Comparison of ENCODE assay signal across 8 mouse cellular contexts in genomic region chr7:127364166-127364565, GRCm38 (mm10). TPM values are rescaled to one million over a fixed set of nuclear protein-coding genes. Genes with fewer than 3 reads are reported as not detected.
A peak's percentile ranks its signal among the peaks of the same experiment; 100 is the strongest.
DNase-seq lines count a peak whose midpoint lies in the region; ATAC-seq and TF ChIP-seq lines count a peak whose summit lies in the region.

No protein-coding gene starts in this region.

- DNase-seq in lung, adult 2 months: no peak
- no peak for DNase-seq in lung, postnatal 14 days
- DNase-seq in limb, embryonic 10.5 days (ENCODE audit: low spot score): no peak
- no peak for DNase-seq in left cerebral cortex, postnatal 4 days
- DNase-seq in right cerebral cortex, postnatal 25 days: no peak

- 64% methylated on average over 4 of the region's 4 CpGs for WGBS in lung, adult 2 months
- WGBS in forebrain, embryonic 12.5 days: 44% methylated on average over 4 of the region's 4 CpGs
- 64% methylated on average over 4 of the region's 4 CpGs for WGBS in limb, embryonic 10.5 days
- WGBS in small intestine, adult 2 months: 59% methylated on average over 4 of the region's 4 CpGs

- H3K27me3 ChIP-seq in forebrain, embryonic 12.5 days: peaks cover 30% of the 10 kb centered on the region
- peaks cover 52% of the 10 kb centered on the region for H3K27me3 ChIP-seq in limb, embryonic 10.5 days (ENCODE audit: low read depth, poor library complexity, severe bottlenecking)
- no peaks in the 10 kb centered on the region for H3K27me3 ChIP-seq in small intestine, adult 2 months (ENCODE audit: control insufficient read depth, insufficient read depth, low read length)

- 0 out of 2 replicates have a peak overlapping the region, but pooled peaks have one; percentile 58 for H3K9ac ChIP-seq in forebrain, embryonic 12.5 days

- intact Hi-C loops in left cerebral cortex, postnatal 4 days (cut with DNase I): loop anchor here (5.0 to 10.0 kb wide), 2 partner anchors 111 to 133 kb away; partner anchors contain the start of gene Fbrs

- TF ChIP-seq POLR2A in lung, adult 2 months (IDR thresholded peaks at IDR 0.05; ENCODE audit: borderline replicate concordance, extremely low read depth, low read depth, low read length): no peak
- TF ChIP-seq POLR2A in small intestine, adult 2 months (IDR thresholded peaks at IDR 0.05; ENCODE audit: low read depth, low read length): no peak

- no peak overlapping the region for H3K27ac ChIP-seq in forebrain, embryonic 12.5 days
- no peak overlapping the region for H3K27ac ChIP-seq in limb, embryonic 10.5 days
- H3K27ac ChIP-seq in small intestine, adult 2 months (ENCODE audit: insufficient read depth, low read depth, low read length): peak overlapping the region; percentile 82

- peak overlapping the region; percentile 70 for H3K4me2 ChIP-seq in forebrain, embryonic 12.5 days

- H3K4me1 ChIP-seq in lung, adult 2 months (ENCODE audit: control insufficient read depth, insufficient read depth, low read length): no peaks in the 10 kb centered on the region; the same call in 1 of the 2 replicates
- peaks cover 14% of the 10 kb centered on the region for H3K4me1 ChIP-seq in forebrain, embryonic 12.5 days
- H3K4me1 ChIP-seq in limb, embryonic 10.5 days: peaks cover 10% of the 10 kb centered on the region
- peaks cover 23% of the 10 kb centered on the region for H3K4me1 ChIP-seq in small intestine, adult 2 months (ENCODE audit: control insufficient read depth, insufficient read depth, insufficient read length, low read length)

- peak overlapping the region; percentile 43 for H3K4me3 ChIP-seq in lung, adult 2 months (replicated peaks; ENCODE audit: extremely low read depth, low read depth, low read length)
- peak overlapping the region; percentile 38 for H3K4me3 ChIP-seq in forebrain, embryonic 12.5 days (replicated peaks)
- H3K4me3 ChIP-seq in limb, embryonic 10.5 days: peak overlapping the region; percentile 58
- peak overlapping the region; percentile 73; the same call in 1 of the 2 replicates for H3K4me3 ChIP-seq in small intestine, adult 2 months (ENCODE audit: low read depth, low read length)

- ATAC-seq in forebrain, embryonic 12.5 days (ENCODE audit: low FRiP score): no peak
- ATAC-seq in monocyte, adult 5-6 weeks (replicated peaks; ENCODE audit: insufficient number of reproducible peaks, low FRiP score, low TSS enrichment, poor library complexity, severe bottlenecking): no peak

- TF ChIP-seq CTCF in lung, adult 2 months (IDR thresholded peaks at IDR 0.05; ENCODE audit: insufficient read depth, low read length): no peak
- no peak for TF ChIP-seq CTCF in small intestine, adult 2 months (IDR thresholded peaks at IDR 0.05; ENCODE audit: extremely low read depth, insufficient read length, insufficient replicate concordance, low read depth, low read length)

- H3K36me3 ChIP-seq in forebrain, embryonic 12.5 days (replicated peaks): no peaks in the 10 kb centered on the region
- H3K36me3 ChIP-seq in limb, embryonic 10.5 days: no peaks in the 10 kb centered on the region
- H3K36me3 ChIP-seq in small intestine, adult 2 months (ENCODE audit: control insufficient read depth, insufficient read depth, low read length): no peaks in the 10 kb centered on the region

- no peaks in the 10 kb centered on the region for H3K9me3 ChIP-seq in forebrain, embryonic 12.5 days
- H3K9me3 ChIP-seq in limb, embryonic 10.5 days (replicated peaks): no peaks in the 10 kb centered on the region

RNA-seq across cellular contexts. Expression of gene Zfp747, which starts 11.7 kb away (rescaled TPM):
- polyA plus RNA-seq in lung, adult 2 months (2012; rRNA removed): 10.9 TPM in 2 replicates
- polyA plus RNA-seq in forebrain, embryonic 12.5 days (2016; fragmentation: Nextera tagmentation; extraction: Ambion mirVana): 6.9 and 9.1 TPM in 2 replicates
- polyA plus RNA-seq in limb, embryonic 10.5 days (2016; fragmentation: Nextera tagmentation; extraction: Ambion mirVana): 7.9 and 9.5 TPM in 2 replicates
- 15.0 and 35.5 TPM in 2 replicates for polyA plus RNA-seq in small intestine, adult 2 months (2012; rRNA removed)
- total RNA-seq in monocyte, adult 5-6 weeks (2017): 5.8 to 16.3 TPM (median 10.1 TPM) in 3 replicates
- 1 to 10 TPM; 7.9 to 8.9 TPM for total RNA-seq in left cerebral cortex, postnatal 4 days (2021)

RNA-seq across cellular contexts. Expression of gene Zfp768, which starts 18.8 kb away (rescaled TPM):
- 31.7 and 35.5 TPM in 2 replicates for polyA plus RNA-seq in lung, adult 2 months (2012; rRNA removed)
- polyA plus RNA-seq in forebrain, embryonic 12.5 days (2016; fragmentation: Nextera tagmentation; extraction: Ambion mirVana): 16.3 and 18.4 TPM in 2 replicates
- 23.1 and 23.8 TPM in 2 replicates for polyA plus RNA-seq in limb, embryonic 10.5 days (2016; fragmentation: Nextera tagmentation; extraction: Ambion mirVana)
- 27.3 and 47.4 TPM in 2 replicates for polyA plus RNA-seq in small intestine, adult 2 months (2012; rRNA removed)
- total RNA-seq in monocyte, adult 5-6 weeks (2017): 1.8 to 3.4 TPM (median 2.9 TPM) in 3 replicates
- 10 to 100 TPM; 20.3 to 22.0 TPM for total RNA-seq in left cerebral cortex, postnatal 4 days (2021)

RNA-seq across cellular contexts. Expression of gene 9130019O22Rik, which starts 22.8 kb away (rescaled TPM):
- 4.1 and 5.1 TPM in 2 replicates for polyA plus RNA-seq in lung, adult 2 months (2012; rRNA removed)
- polyA plus RNA-seq in forebrain, embryonic 12.5 days (2016; fragmentation: Nextera tagmentation; extraction: Ambion mirVana): 5.2 and 5.6 TPM in 2 replicates
- polyA plus RNA-seq in limb, embryonic 10.5 days (2016; fragmentation: Nextera tagmentation; extraction: Ambion mirVana): 5.2 and 7.2 TPM in 2 replicates
- 4.5 and 7.3 TPM in 2 replicates for polyA plus RNA-seq in small intestine, adult 2 months (2012; rRNA removed)
- total RNA-seq in monocyte, adult 5-6 weeks (2017): 0.95 to 4.5 TPM (median 2.6 TPM) in 3 replicates
- total RNA-seq in left cerebral cortex, postnatal 4 days (2021): 1 to 10 TPM; 2.8 to 3.0 TPM

RNA-seq across cellular contexts. Expression of gene E430018J23Rik, which starts 29.3 kb away (rescaled TPM):
- polyA plus RNA-seq in lung, adult 2 months (2012; rRNA removed): 7.6 TPM in 2 replicates
- 5.2 and 5.5 TPM in 2 replicates for polyA plus RNA-seq in forebrain, embryonic 12.5 days (2016; fragmentation: Nextera tagmentation; extraction: Ambion mirVana)
- 5.7 and 7.0 TPM in 2 replicates for polyA plus RNA-seq in limb, embryonic 10.5 days (2016; fragmentation: Nextera tagmentation; extraction: Ambion mirVana)
- polyA plus RNA-seq in small intestine, adult 2 months (2012; rRNA removed): 6.5 and 12.8 TPM in 2 replicates
- total RNA-seq in monocyte, adult 5-6 weeks (2017): 2.1 to 2.3 TPM (median 2.2 TPM) in 3 replicates
- total RNA-seq in left cerebral cortex, postnatal 4 days (2021): 1 to 10 TPM; 4.6 to 7.6 TPM

RNA-seq across cellular contexts. Expression of gene Zfp764, which starts 42.5 kb away (rescaled TPM):
- polyA plus RNA-seq in lung, adult 2 months (2012; rRNA removed): 7.5 and 8.5 TPM in 2 replicates
- 5.3 and 6.4 TPM in 2 replicates for polyA plus RNA-seq in forebrain, embryonic 12.5 days (2016; fragmentation: Nextera tagmentation; extraction: Ambion mirVana)
- polyA plus RNA-seq in limb, embryonic 10.5 days (2016; fragmentation: Nextera tagmentation; extraction: Ambion mirVana): 6.2 and 7.9 TPM in 2 replicates
- 3.5 and 5.8 TPM in 2 replicates for polyA plus RNA-seq in small intestine, adult 2 months (2012; rRNA removed)
- 7.7 to 12.5 TPM (median 10.0 TPM) in 3 replicates for total RNA-seq in monocyte, adult 5-6 weeks (2017)
- 1 to 10 TPM; 4.3 to 4.4 TPM for total RNA-seq in left cerebral cortex, postnatal 4 days (2021)
